Mouse (Mus musculus) splenic B cell, adult 2 months (primary cell): ENCODE results near the gene Gtf2i.
A peak's percentile ranks its signal among the peaks of the same experiment; 100 is the strongest.

Source experiments
- DNase-seq: peaks from one replicate; pipeline ENCODE4 v3.0.0-alpha.2; 2011; ENCODE audit warnings: low read depth, low spot score
- H3K27me3 ChIP-seq: 2 replicates; pipeline ENCODE4 v1.6.1; 2012; ENCODE audit warnings: mild to moderate bottlenecking, low read length, moderate library complexity, mixed read lengths; ENCODE audit not compliant: control insufficient read depth, poor library complexity, insufficient read depth, severe bottlenecking
- H3K36me3 ChIP-seq: 2 replicates; pipeline ENCODE4 v1.6.1; 2012; ENCODE audit warnings: mild to moderate bottlenecking, low read length, moderate library complexity, mixed read lengths; ENCODE audit not compliant: control insufficient read depth, poor library complexity, insufficient read depth, severe bottlenecking

The Gtf2i gene

GRCm38 (mm10) chr5:134232568-134232967, 82.0 kb downstream of the Gtf2i start:
- no peaks in the 10 kb centered on the region for H3K36me3 ChIP-seq
- DNase-seq = peak; percentile 85
- H3K27me3 ChIP-seq = no peaks in the 10 kb centered on the region

GRCm38 (mm10) chr5:134232111-134232510, 82.4 kb downstream of the Gtf2i start:
- no peaks in the 10 kb centered on the region for H3K36me3 ChIP-seq
- no peaks in the 10 kb centered on the region for H3K27me3 ChIP-seq
- peak; percentile 75 for DNase-seq

- no peaks in the 10 kb centered on the region for H3K27me3 ChIP-seq
- H3K36me3 ChIP-seq = peaks cover 4% of the 10 kb centered on the region
- DNase-seq = no peak
Measured at GRCm38 (mm10) chr5:134231376-134231775, 83.2 kb downstream of the Gtf2i start.

DNA sequence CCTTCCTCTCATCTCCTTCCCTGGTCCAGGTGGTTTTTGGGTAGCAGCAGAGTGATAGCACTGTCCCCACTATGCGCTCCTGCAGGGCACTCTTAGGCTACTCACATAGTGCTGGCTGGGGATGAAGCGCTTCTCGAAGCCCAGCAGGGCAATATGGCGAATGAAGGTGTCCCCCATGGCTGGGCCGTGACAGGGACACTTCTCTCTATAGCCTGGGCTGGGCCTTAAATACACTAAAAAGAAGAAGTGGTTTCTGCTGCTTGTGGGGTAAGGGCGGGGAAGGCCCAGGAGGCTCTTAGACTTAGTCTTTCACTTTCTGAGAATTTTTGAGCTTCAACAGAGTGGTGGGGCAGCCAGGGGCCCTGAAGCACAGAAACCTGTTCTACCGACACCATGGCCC, 85.2 kb downstream of the Gtf2i start, which contains the start of gene Ncf1:
TSS of gene Ncf1 (minus strand) at position 235 of the 400 bp plus-strand sequence.
- peaks cover 11% of the 10 kb centered on the region for H3K36me3 ChIP-seq
- H3K27me3 ChIP-seq = no peaks in the 10 kb centered on the region
- DNase-seq = peak; percentile 89

DNA sequence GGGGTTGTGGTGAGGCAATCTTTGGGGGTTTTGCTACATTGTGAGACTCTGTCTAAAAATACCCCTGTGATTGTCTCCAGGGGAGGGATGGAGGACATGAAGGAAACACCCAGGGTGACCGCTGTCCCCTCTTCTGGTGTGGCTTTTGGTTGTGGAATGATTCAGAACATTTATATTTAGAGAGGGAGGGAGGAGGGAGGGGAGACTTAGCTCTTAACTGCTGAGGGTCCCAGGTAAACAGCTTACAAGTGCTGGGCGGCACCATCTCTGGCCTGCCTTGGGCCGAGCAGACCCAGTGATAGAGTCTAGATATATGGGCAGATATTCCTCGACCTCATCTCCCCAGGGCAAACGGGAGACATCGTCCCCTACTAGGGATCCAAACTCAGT, 86.3 kb downstream of the Gtf2i start:
- DNase-seq = no peak

GRCm38 (mm10) chr5:134227574-134228248, 86.8 kb downstream of the Gtf2i start:
- DNase-seq = peak; percentile 81
- Histone ChIP-seq H3K36me3 (peaks cover 16% of the 10 kb centered on the region), H3K27me3 (no peaks in the 10 kb centered on the region)

More for the DNA sequence above, 86.3 kb downstream of the Gtf2i start:
- Histone ChIP-seq H3K36me3 (peaks cover 12% of the 10 kb centered on the region), H3K27me3 (no peaks in the 10 kb centered on the region)

- Histone ChIP-seq H3K27me3 (no peaks in the 10 kb centered on the region), H3K36me3 (peaks cover 22% of the 10 kb centered on the region)
- DNase-seq = no peak
Measured at GRCm38 (mm10) chr5:134226946-134227345, 87.6 kb downstream of the Gtf2i start.

DNA sequence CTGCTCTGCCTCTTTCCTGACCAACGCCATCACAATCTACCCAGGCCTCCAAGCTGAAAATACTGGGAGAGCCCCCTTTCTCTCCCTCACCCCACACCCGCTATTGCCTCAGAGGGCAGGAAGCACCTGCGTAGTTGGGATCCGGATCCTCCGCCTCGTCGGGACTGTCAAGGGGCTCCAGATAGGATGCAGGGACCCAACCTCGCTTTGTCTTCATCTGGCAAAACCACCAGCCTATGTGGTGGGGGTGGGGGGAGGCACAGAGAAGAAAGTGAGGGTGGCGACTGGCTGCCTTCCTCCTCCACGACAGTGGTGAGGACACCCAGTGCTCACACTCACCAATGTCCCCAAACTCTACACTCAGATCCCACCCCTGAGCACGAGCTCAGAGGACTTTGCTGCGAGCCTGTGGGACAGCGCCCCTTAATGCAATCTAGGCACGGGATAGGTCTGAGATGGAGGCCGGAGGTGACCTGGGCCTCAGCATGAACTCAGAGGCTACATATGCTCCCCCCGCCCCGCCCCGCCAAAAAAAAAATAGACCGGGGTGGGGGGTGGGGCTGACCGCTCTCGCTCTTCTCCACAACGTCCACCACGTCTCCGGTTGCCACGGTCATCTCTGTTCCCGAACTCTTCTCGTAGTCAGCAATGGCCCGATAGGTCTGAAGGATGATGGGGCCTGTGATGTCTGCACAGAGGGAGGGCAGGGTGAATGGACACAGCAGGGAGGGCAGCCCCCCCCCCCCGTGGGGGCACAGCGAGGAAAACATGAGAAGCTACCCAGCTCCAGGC, 89.3 kb downstream of the Gtf2i start:
- no peaks in the 10 kb centered on the region for H3K27me3 ChIP-seq
- DNase-seq = no peak
- H3K36me3 ChIP-seq = peaks cover 27% of the 10 kb centered on the region

GRCm38 (mm10) chr5:134221708-134222150, 92.8 kb downstream of the Gtf2i start:
- H3K36me3 ChIP-seq = peaks cover 27% of the 10 kb centered on the region
- no peaks in the 10 kb centered on the region for H3K27me3 ChIP-seq
- DNase-seq = no peak

DNA sequence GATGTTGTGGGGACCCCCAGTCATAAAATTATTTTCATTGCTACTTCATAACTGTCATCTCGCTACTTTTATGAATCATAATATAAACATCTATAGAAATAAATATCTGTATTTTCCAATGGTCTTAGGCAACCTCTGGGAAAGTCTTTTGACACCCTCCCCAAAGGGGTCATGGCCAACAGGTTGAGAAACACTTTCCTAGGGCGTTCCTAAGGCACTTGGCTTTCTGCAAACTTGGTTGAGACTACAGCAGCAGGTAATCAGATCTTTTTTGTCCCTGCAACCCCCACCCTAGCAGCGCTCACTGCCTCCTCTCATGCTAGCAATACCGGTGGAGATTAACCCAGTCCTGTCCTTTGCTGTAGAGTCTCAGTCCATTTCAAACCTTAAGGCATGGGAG, 93.3 kb downstream of the Gtf2i start:
- no peak for DNase-seq
- Histone ChIP-seq H3K27me3 (no peaks in the 10 kb centered on the region), H3K36me3 (peaks cover 23% of the 10 kb centered on the region)

DNA sequence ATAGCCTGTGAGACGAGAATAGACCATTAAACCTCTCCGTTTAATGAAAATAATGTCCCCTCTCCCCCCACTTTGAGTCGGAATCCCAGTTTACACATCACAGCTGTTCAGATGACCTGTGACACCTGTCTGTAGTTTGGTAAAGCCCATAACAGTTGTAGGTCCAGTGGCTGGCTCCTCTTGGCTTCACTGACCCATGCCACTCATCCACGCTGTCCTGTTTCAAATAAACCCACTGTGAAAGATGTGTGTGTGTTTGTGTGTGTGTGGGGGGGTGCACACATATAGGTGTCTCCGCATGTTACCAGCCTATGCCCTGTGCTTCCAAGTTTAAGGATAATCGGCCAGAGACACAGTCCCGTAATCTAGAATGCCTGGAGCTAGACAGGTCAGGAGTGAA, 96.7 kb downstream of the Gtf2i start:
- no peaks in the 10 kb centered on the region for H3K27me3 ChIP-seq
- peaks cover 13% of the 10 kb centered on the region for H3K36me3 ChIP-seq
- no peak for DNase-seq

GRCm38 (mm10) chr5:134214021-134214806, 100.3 kb downstream of the Gtf2i start:
- no peaks in the 10 kb centered on the region for H3K27me3 ChIP-seq
- peak; percentile 60 for DNase-seq
- no peaks in the 10 kb centered on the region; the same call in 1 of the 2 replicates for H3K36me3 ChIP-seq

DNA sequence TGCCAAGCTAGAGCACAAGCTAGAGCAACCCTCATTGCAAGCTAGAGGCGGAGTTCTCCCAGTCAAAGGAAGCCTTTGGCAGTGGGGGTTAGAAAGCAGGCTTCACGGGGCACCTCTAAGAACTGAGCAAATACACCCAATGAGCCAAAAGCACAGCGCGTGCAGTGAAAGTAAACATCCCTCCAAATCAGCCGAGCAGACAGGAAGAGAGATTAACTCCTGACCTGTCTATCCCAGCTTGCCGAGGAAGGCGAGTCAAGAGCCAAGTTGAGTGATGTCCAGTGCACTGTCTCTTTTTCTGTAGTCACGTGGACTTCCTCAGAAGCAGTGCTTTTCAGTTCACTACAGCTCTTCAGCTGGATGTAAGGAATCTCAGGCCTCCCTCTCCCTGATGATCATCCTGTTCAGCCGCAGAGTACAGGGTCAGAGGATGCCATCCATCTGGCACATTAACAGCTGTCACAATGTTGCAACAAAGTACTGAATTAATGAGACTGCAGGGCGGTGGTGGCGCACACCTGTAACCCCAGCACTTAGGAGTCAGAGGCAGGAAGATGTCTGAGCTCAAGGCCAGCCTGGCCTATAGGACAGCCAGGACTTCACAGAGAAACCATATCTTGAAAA, 104.5 kb downstream of the Gtf2i start:
- no peak for DNase-seq
- Histone ChIP-seq H3K27me3 (no peaks in the 10 kb centered on the region), H3K36me3 (no peaks in the 10 kb centered on the region)

DNA sequence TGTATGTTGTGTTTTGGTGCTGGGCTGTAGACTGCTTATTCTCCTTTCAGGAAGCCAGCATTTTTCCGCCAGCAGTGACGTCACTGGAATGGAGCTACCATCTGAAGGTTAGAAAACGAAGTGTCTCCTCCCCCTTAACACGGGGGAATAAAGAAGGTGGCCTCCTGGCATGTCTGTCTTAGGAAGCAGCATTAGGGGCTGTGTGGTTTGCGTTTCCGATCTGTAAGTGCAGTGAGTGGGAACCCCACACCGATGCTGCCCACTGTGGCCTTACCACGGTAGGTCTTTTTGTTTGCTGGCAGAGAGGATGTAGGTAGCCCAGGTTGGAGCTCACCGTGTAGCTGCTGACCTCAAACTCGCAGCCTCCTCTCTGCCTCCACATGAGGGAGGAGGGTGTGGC, 107.8 kb downstream of the Gtf2i start:
- no peak for DNase-seq
- H3K27me3 ChIP-seq = no peaks in the 10 kb centered on the region
- H3K36me3 ChIP-seq = no peaks in the 10 kb centered on the region
